Mouse (Mus musculus) c-Kit-positive CD71-negative TER-119-negative erythroid progenitor cells, embryonic 14.5 days (primary cell): ENCODE results near the gene Zrsr2.

Source experiments
- DNase-seq: peaks from one replicate; pipeline ENCODE4 v3.0.0-alpha.2; 2013; ENCODE audit warnings: low read depth

Zrsr2 gene

GRCm38 (mm10) chrX:163958467-163958875 lies at the start of gene Zrsr2:
Zrsr2 (minus strand) TSS chrX:163958661.
- DNase-seq, result peak; percentile 81

- DNase-seq, result peak; percentile 26
These were observed 46.3 kb upstream of the Zrsr2 start for GRCm38 (mm10) chrX:164004809-164005208.

- DNase-seq, result no peak
These were observed 41.4 kb upstream of the Zrsr2 start for GRCm38 (mm10) chrX:163999848-164000247.

GRCm38 (mm10) chrX:163996754-163997153 lies 38.3 kb upstream of the Zrsr2 start:
- no peak for DNase-seq

GRCm38 (mm10) chrX:163987718-163988374 lies 29.4 kb upstream of the Zrsr2 start:
- DNase-seq, result no peak

- DNase-seq, result no peak
These were observed 23.7 kb upstream of the Zrsr2 start for GRCm38 (mm10) chrX:163982129-163982528.

GRCm38 (mm10) chrX:163981500-163981899 lies 23.0 kb upstream of the Zrsr2 start:
- no peak for DNase-seq

- DNase-seq, result peak; percentile 4
These were observed 22.6 kb upstream of the Zrsr2 start for GRCm38 (mm10) chrX:163981092-163981491.

GRCm38 (mm10) chrX:163957803-163958466 lies 526 bp downstream of the Zrsr2 start:
- DNase-seq, result peak; percentile 33

GRCm38 (mm10) chrX:163957381-163957780 lies 1.1 kb downstream of the Zrsr2 start:
- DNase-seq, result no peak

- DNase-seq, result no peak
These were observed 6.8 kb downstream of the Zrsr2 start for GRCm38 (mm10) chrX:163951618-163952017.

- no peak for DNase-seq
These were observed 14.1 kb downstream of the Zrsr2 start for GRCm38 (mm10) chrX:163944381-163944780.

GRCm38 (mm10) chrX:163938587-163938986 lies 19.9 kb downstream of the Zrsr2 start:
- no peak for DNase-seq

- DNase-seq, result no peak
These were observed 23.7 kb downstream of the Zrsr2 start for GRCm38 (mm10) chrX:163934731-163935130.

GRCm38 (mm10) chrX:163929550-163929949 lies 28.9 kb downstream of the Zrsr2 start:
- no peak for DNase-seq

GRCm38 (mm10) chrX:163912791-163913190 lies 45.7 kb downstream of the Zrsr2 start:
- no peak for DNase-seq

- DNase-seq, result no peak
These were observed 49.1 kb downstream of the Zrsr2 start for GRCm38 (mm10) chrX:163909381-163909780.

- peak; percentile 67 for DNase-seq
These were observed 49.9 kb downstream of the Zrsr2 start, which contains the start of gene Ap1s2 for GRCm38 (mm10) chrX:163908337-163909250. Ap1s2 (plus strand) TSS chrX:163909017.

GRCm38 (mm10) chrX:163908003-163908336 lies 50.5 kb downstream of the Zrsr2 start:
- no peak for DNase-seq

GRCm38 (mm10) chrX:163906861-163907260 lies 51.6 kb downstream of the Zrsr2 start:
- no peak for DNase-seq

GRCm38 (mm10) chrX:163899431-163900020 lies 58.9 kb downstream of the Zrsr2 start:
- no peak for DNase-seq

- no peak for DNase-seq
These were observed 61.1 kb downstream of the Zrsr2 start for GRCm38 (mm10) chrX:163897354-163897753.
